Mouse (Mus musculus): ENCODE data around the gene Nrxn1. TPM values are rescaled to one million over a fixed set of nuclear protein-coding genes. Genes with fewer than 3 reads are reported as not detected.

Nrxn1 gene
- polyA plus RNA-seq, 1 experiment from 2014 or later: 109 TPM

- Histone ChIP-seq H3K4me2 (replicated peaks) (no peak overlapping the region), H3K9me3 (no peaks in the 10 kb centered on the region), H3K27me3 (no peaks in the 10 kb centered on the region), H3K9ac (replicated peaks) (no peak overlapping the region), H3K36me3 (no peaks in the 10 kb centered on the region), H3K27ac (no peak overlapping the region), H3K4me3 (replicated peaks) (no peak overlapping the region), H3K4me1 (replicated peaks) (peaks cover 5% of the 10 kb centered on the region)
- peak; percentile 71; the same call in 1 of the 2 replicates for ATAC-seq
- 0% methylated on average over 1 of the region's 1 CpGs for WGBS
These were observed 896.1 kb downstream of the Nrxn1 start for GRCm38 (mm10) chr17:90196772-90197171.

- Histone ChIP-seq H3K9ac (replicated peaks) (no peak overlapping the region), H3K27ac (no peak overlapping the region), H3K4me3 (replicated peaks) (no peak overlapping the region), H3K36me3 (no peaks in the 10 kb centered on the region), H3K9me3 (no peaks in the 10 kb centered on the region), H3K4me1 (replicated peaks) (no peaks in the 10 kb centered on the region), H3K27me3 (no peaks in the 10 kb centered on the region), H3K4me2 (replicated peaks) (no peak overlapping the region)
- WGBS: 49% methylated on average over 4 of the region's 4 CpGs
- ATAC-seq: no peak
These were observed 951.3 kb downstream of the Nrxn1 start for GRCm38 (mm10) chr17:90141602-90142001.

- no peak overlapping the region for H3K27ac ChIP-seq
- 74% methylated on average over 12 of the region's 12 CpGs for WGBS
- ATAC-seq: no peak
These were observed 962.0 kb downstream of the Nrxn1 start for GRCm38 (mm10) chr17:90130836-90131235.

DNA sequence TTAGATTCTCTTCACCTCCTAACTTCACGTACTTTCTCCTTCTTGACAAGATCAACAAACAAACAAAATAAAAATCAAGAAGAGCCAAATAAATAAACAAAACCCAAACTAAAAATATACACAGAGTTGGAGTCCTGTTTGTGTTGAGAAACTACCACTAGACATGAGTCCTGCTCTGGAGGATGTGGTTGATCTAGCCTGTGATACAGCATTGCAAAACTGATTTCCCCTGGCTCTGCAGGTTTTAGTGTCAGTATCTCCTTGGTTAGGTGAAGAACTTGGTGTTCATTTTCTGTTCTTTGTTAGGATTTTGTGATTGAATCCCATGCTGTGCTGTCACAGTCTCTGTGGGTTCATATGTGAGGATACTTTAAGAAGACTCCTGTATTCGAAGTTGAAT is 963.7 kb downstream of the Nrxn1 start:
- ATAC-seq: no peak
- WGBS: 92% methylated on average over 2 of the region's 2 CpGs
- no peak overlapping the region for H3K27ac ChIP-seq
- H3K4me3 ChIP-seq (replicated peaks): no peak overlapping the region
- no peaks in the 10 kb centered on the region for H3K27me3 ChIP-seq
- H3K4me1 ChIP-seq (replicated peaks): no peaks in the 10 kb centered on the region
- H3K9me3 ChIP-seq: no peaks in the 10 kb centered on the region
- no peak overlapping the region for H3K4me2 ChIP-seq (replicated peaks)
- H3K36me3 ChIP-seq: no peaks in the 10 kb centered on the region
- H3K9ac ChIP-seq (replicated peaks): no peak overlapping the region

More at GRCm38 (mm10) chr17:90130836-90131235, 962.0 kb downstream of the Nrxn1 start:
- H3K9ac ChIP-seq (replicated peaks): no peak overlapping the region
- H3K9me3 ChIP-seq: no peaks in the 10 kb centered on the region
- no peak overlapping the region for H3K4me3 ChIP-seq (replicated peaks)
- H3K27me3 ChIP-seq: no peaks in the 10 kb centered on the region
- H3K4me2 ChIP-seq (replicated peaks): no peak overlapping the region
- H3K36me3 ChIP-seq: no peaks in the 10 kb centered on the region
- H3K4me1 ChIP-seq (replicated peaks): no peaks in the 10 kb centered on the region

DNA sequence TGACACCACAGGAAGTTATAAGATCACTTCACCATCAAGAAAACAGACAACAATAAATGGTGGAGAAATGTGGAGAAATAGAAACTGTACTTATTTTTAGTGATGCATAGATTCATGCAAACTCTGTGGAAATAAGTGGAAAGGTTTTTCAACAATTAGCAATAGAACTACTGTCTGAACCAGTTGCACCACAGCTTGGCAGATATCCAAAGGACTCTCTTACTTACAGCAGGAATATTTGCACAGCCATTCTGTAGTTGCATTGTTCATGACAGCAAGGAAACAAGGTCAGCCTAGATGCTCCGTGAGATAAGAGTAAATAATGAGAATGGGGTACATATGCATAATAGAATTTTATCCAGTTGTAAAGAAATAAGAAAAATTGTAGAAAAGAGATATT is 965.3 kb downstream of the Nrxn1 start:
- Histone ChIP-seq H3K9me3 (no peaks in the 10 kb centered on the region), H3K27ac (no peak overlapping the region), H3K4me2 (replicated peaks) (no peak overlapping the region), H3K36me3 (no peaks in the 10 kb centered on the region), H3K27me3 (no peaks in the 10 kb centered on the region), H3K4me1 (replicated peaks) (no peaks in the 10 kb centered on the region), H3K9ac (replicated peaks) (no peak overlapping the region), H3K4me3 (replicated peaks) (no peak overlapping the region)
- ATAC-seq: no peak
- 70% methylated on average over 1 of the region's 1 CpGs for WGBS

GRCm38 (mm10) chr17:90122796-90123481 is 969.9 kb downstream of the Nrxn1 start:
- no peaks in the 10 kb centered on the region for H3K27me3 ChIP-seq
- no peaks in the 10 kb centered on the region for H3K4me1 ChIP-seq (replicated peaks)
- H3K4me2 ChIP-seq (replicated peaks): no peak overlapping the region
- no peak overlapping the region for H3K27ac ChIP-seq
- no peak overlapping the region for H3K4me3 ChIP-seq (replicated peaks)
- H3K36me3 ChIP-seq: no peaks in the 10 kb centered on the region
- 79% methylated on average over 5 of the region's 5 CpGs for WGBS
- no peak for ATAC-seq
- no peaks in the 10 kb centered on the region for H3K9me3 ChIP-seq
- H3K9ac ChIP-seq (replicated peaks): no peak overlapping the region

- H3K36me3 ChIP-seq: no peaks in the 10 kb centered on the region
- WGBS: 83% methylated on average over 2 of the region's 2 CpGs
- no peak overlapping the region for H3K4me2 ChIP-seq (replicated peaks)
- no peak for ATAC-seq
- no peak overlapping the region for H3K9ac ChIP-seq (replicated peaks)
- no peaks in the 10 kb centered on the region for H3K4me1 ChIP-seq (replicated peaks)
- no peak overlapping the region for H3K27ac ChIP-seq
- H3K27me3 ChIP-seq: no peaks in the 10 kb centered on the region
- no peaks in the 10 kb centered on the region for H3K9me3 ChIP-seq
- H3K4me3 ChIP-seq (replicated peaks): no peak overlapping the region
These were observed 976.6 kb downstream of the Nrxn1 start for GRCm38 (mm10) chr17:90116241-90116640.

DNA sequence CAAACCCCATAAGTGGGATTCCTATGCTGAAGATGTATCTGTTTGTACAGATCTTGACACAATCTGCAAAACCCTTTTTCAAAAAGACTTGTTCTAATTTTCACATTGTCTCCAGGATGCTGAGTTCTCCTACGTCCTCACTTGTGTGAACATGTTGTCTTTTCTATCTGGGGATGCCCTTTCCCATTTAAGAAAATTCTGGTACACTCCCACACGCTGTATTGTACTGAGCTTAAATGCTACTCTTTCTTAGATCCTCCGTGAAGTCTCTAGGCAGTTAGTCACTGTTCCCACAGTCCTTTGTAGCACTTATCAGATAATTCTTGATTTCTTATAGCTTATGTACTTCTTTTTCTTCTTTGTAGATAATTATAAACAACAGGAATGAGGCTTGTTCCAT is 997.9 kb downstream of the Nrxn1 start:
- Histone ChIP-seq H3K4me1 (replicated peaks) (no peaks in the 10 kb centered on the region), H3K27me3 (no peaks in the 10 kb centered on the region), H3K27ac (no peak overlapping the region), H3K9me3 (no peaks in the 10 kb centered on the region), H3K4me2 (replicated peaks) (no peak overlapping the region), H3K36me3 (no peaks in the 10 kb centered on the region), H3K4me3 (replicated peaks) (no peak overlapping the region), H3K9ac (replicated peaks) (no peak overlapping the region)
- ATAC-seq: no peak
- 83% methylated on average over 3 of the region's 3 CpGs for WGBS

- peak; percentile 100 for ATAC-seq
- no peaks in the 10 kb centered on the region for H3K27me3 ChIP-seq
- no peaks in the 10 kb centered on the region for H3K9me3 ChIP-seq
- peak overlapping the region; percentile 56 for H3K4me2 ChIP-seq (replicated peaks)
- peak overlapping the region; percentile 64 for H3K9ac ChIP-seq (replicated peaks)
- peak overlapping the region; percentile 86 for H3K27ac ChIP-seq
- H3K4me1 ChIP-seq (replicated peaks): peaks cover 14% of the 10 kb centered on the region
- no peaks in the 10 kb centered on the region for H3K36me3 ChIP-seq
- 1% methylated on average over 12 of the region's 12 CpGs for WGBS
- H3K4me3 ChIP-seq (replicated peaks): peak overlapping the region; percentile 37
These were observed 1004.6 kb downstream of the Nrxn1 start for GRCm38 (mm10) chr17:90088314-90088650.

- Histone ChIP-seq H3K4me3 (replicated peaks) (peak overlapping the region; percentile 37), H3K9me3 (no peaks in the 10 kb centered on the region), H3K4me1 (replicated peaks) (peaks cover 14% of the 10 kb centered on the region), H3K4me2 (replicated peaks) (peak overlapping the region; percentile 56), H3K27ac (peak overlapping the region; percentile 86), H3K27me3 (no peaks in the 10 kb centered on the region), H3K36me3 (no peaks in the 10 kb centered on the region), H3K9ac (replicated peaks) (peak overlapping the region; percentile 34; the same call in 1 of the 2 replicates)
- ATAC-seq: peak; percentile 74; the same call in 1 of the 2 replicates
- 47% methylated on average over 11 of the region's 11 CpGs for WGBS
These were observed 1005.1 kb downstream of the Nrxn1 start for GRCm38 (mm10) chr17:90087616-90088313.

- WGBS: 6% methylated on average over 1 of the region's 1 CpGs
- Histone ChIP-seq H3K27ac (peak overlapping the region; percentile 79), H3K4me2 (replicated peaks) (peak overlapping the region; percentile 31), H3K4me1 (replicated peaks) (peaks cover 14% of the 10 kb centered on the region), H3K27me3 (no peaks in the 10 kb centered on the region), H3K4me3 (replicated peaks) (no peak overlapping the region), H3K36me3 (no peaks in the 10 kb centered on the region), H3K9ac (replicated peaks) (no peak overlapping the region), H3K9me3 (no peaks in the 10 kb centered on the region)
- ATAC-seq: peak; percentile 83
These were observed 1006.0 kb downstream of the Nrxn1 start for GRCm38 (mm10) chr17:90086826-90087225.

GRCm38 (mm10) chr17:90079003-90079402 is 1013.9 kb downstream of the Nrxn1 start:
- Histone ChIP-seq H3K4me1 (replicated peaks) (peaks cover 13% of the 10 kb centered on the region), H3K4me2 (replicated peaks) (no peak overlapping the region), H3K9me3 (no peaks in the 10 kb centered on the region), H3K27me3 (no peaks in the 10 kb centered on the region), H3K4me3 (replicated peaks) (no peak overlapping the region), H3K27ac (peak overlapping the region; percentile 44), H3K9ac (replicated peaks) (no peak overlapping the region), H3K36me3 (no peaks in the 10 kb centered on the region)
- peak; percentile 45; the same call in 1 of the 2 replicates for ATAC-seq
- WGBS: 35% methylated on average over 6 of the region's 6 CpGs

Measured in midbrain, embryonic 13.5 days (tissue).